ENCODE assay signal across 9 mouse cellular contexts in genomic region chr11:57819999-57820581, GRCm38 (mm10). TPM values are rescaled to one million over a fixed set of nuclear protein-coding genes. Genes with fewer than 3 reads are reported as not detected.
DNase-seq lines count a peak whose midpoint lies in the region; ATAC-seq and TF ChIP-seq lines count a peak whose summit lies in the region.
"Had no signal": no experiment of that assay in that cellular context is flagged by ENCODE, and none has a peak within 500 bp of the region (broad histone marks: within the 10 kb centered on the region; RNA-seq: fewer than 3 reads in every experiment).

No protein-coding gene starts in this region.

- H3K36me3 ChIP-seq in ES-E14 (ENCODE audit: control insufficient read depth, insufficient read depth, low read length, poor library complexity, severe bottlenecking), result no peaks in the 10 kb centered on the region
- no peaks in the 10 kb centered on the region for H3K36me3 ChIP-seq in forebrain, embryonic 11.5 days (ENCODE audit: control insufficient read depth, insufficient read depth, low read length)
- H3K36me3 ChIP-seq in heart, embryonic 15.5 days, result no peaks in the 10 kb centered on the region
- H3K36me3 ChIP-seq in lung, embryonic 14.5 days (ENCODE audit: insufficient read depth), result no peaks in the 10 kb centered on the region
- H3K36me3 ChIP-seq: liver, embryonic 15.5 days had no signal

- 26% methylated on average over 9 of the region's 9 CpGs for WGBS in forebrain, embryonic 11.5 days
- 24% methylated on average over 9 of the region's 9 CpGs for WGBS in heart, embryonic 15.5 days
- WGBS in lung, embryonic 14.5 days, result 27% methylated on average over 9 of the region's 9 CpGs

- peaks cover 2 to 3% of the 10 kb centered on the region in 2 experiments; a peak in 1 of 4 replicates for H3K4me1 ChIP-seq in ES-E14 (ENCODE audit: control insufficient read depth in 2 of 2, insufficient read depth in 2 of 2, low read length in 2 of 2, poor library complexity in 1 of 2)
- H3K4me1 ChIP-seq in forebrain, embryonic 11.5 days (replicated peaks; ENCODE audit: control insufficient read depth, insufficient read depth, low read length), result no peaks in the 10 kb centered on the region
- H3K4me1 ChIP-seq in heart, embryonic 15.5 days (replicated peaks), result peaks cover 5% of the 10 kb centered on the region
- H3K4me1 ChIP-seq in lung, embryonic 14.5 days (ENCODE audit: insufficient read depth), result no peaks in the 10 kb centered on the region

- no peak overlapping the region for H3K4me3 ChIP-seq in ES-E14 (ENCODE audit: insufficient read depth in 1 of 2, low read depth in 1 of 2, low read length in 2 of 2, poor library complexity in 1 of 2, severe bottlenecking in 1 of 2)
- no peak overlapping the region for H3K4me3 ChIP-seq in forebrain, embryonic 11.5 days (ENCODE audit: low read depth, low read length)
- no peak overlapping the region for H3K4me3 ChIP-seq in heart, embryonic 15.5 days
- H3K4me3 ChIP-seq in lung, embryonic 14.5 days (ENCODE audit: low read depth, low read length), result no peak overlapping the region
- H3K4me3 ChIP-seq: liver, embryonic 15.5 days had no signal

- H3K27me3 ChIP-seq in forebrain, embryonic 11.5 days (ENCODE audit: control insufficient read depth, insufficient read depth, low read length), result no peaks in the 10 kb centered on the region
- H3K27me3 ChIP-seq in heart, embryonic 15.5 days, result peaks cover 6% of the 10 kb centered on the region
- peaks cover 11% of the 10 kb centered on the region; the same call in 1 of the 2 replicates for H3K27me3 ChIP-seq in lung, embryonic 14.5 days (ENCODE audit: insufficient read depth, low read length)

- H3K9ac ChIP-seq in ES-E14 (ENCODE audit: insufficient read depth, low read depth, low read length, poor library complexity, severe bottlenecking), result no peak overlapping the region; the same call in 1 of the 2 replicates
- H3K9ac ChIP-seq in forebrain, embryonic 11.5 days (ENCODE audit: low read length), result no peak overlapping the region
- H3K9ac ChIP-seq in heart, embryonic 15.5 days, result no peak overlapping the region
- no peak overlapping the region for H3K9ac ChIP-seq in lung, embryonic 14.5 days
- H3K9ac ChIP-seq: liver, embryonic 15.5 days had no signal

- peak; percentile 93 for TF ChIP-seq CTCF in lung, embryonic 14.5 days (IDR thresholded peaks at IDR 0.05; ENCODE audit: low read depth)

- in situ Hi-C loops in ES-E14 (cut with MboI; ENCODE audit: low sequenced_read_pairs in 2 of 2, unreplicated experiment in 2 of 2), result loop anchor here (5.0 to 10.0 kb wide), 2 partner anchors 95 to 112 kb away; no protein-coding TSS in a partner anchor

- no peaks in the 10 kb centered on the region for H3K9me3 ChIP-seq in ES-E14 (ENCODE audit: control insufficient read depth, insufficient read depth, low read depth, low read length)
- no peaks in the 10 kb centered on the region for H3K9me3 ChIP-seq in forebrain, embryonic 11.5 days (ENCODE audit: control insufficient read depth, low read length)
- no peaks in the 10 kb centered on the region for H3K9me3 ChIP-seq in heart, embryonic 15.5 days (replicated peaks)
- H3K9me3 ChIP-seq in lung, embryonic 14.5 days (ENCODE audit: low read depth, low read length), result no peaks in the 10 kb centered on the region
- H3K9me3 ChIP-seq: liver, embryonic 15.5 days had no signal

- H3K4me2 ChIP-seq in forebrain, embryonic 11.5 days (ENCODE audit: low read depth, low read length, severe bottlenecking), result no peak overlapping the region
- no peak overlapping the region for H3K4me2 ChIP-seq in heart, embryonic 15.5 days
- no peak overlapping the region for H3K4me2 ChIP-seq in lung, embryonic 14.5 days
- H3K4me2 ChIP-seq: liver, embryonic 15.5 days had no signal

- no peak for DNase-seq in ES-E14 (ENCODE audit: low read depth, low spot score)
- peak; percentile 61 for DNase-seq in c-Kit-negative CD71-positive TER-119-positive erythroid progenitor cells, embryonic 14.5 days (ENCODE audit: low read depth, low spot score)
- DNase-seq in forebrain, embryonic 11.5 days (ENCODE audit: low spot score), result peak; percentile 92
- DNase-seq in layer of hippocampus, adult 11-12 months (ENCODE audit: low spot score), result peak; percentile 79
- DNase-seq in lung, embryonic 14.5 days, result peak; percentile 89
- peak; percentile 59 for DNase-seq in right cerebral cortex, adult 18-20 months
- DNase-seq in urinary bladder, adult 18-20 months (ENCODE audit: low spot score in 2 of 2), result peak; percentile 65 to 79

- ATAC-seq in forebrain, embryonic 11.5 days (replicated peaks; ENCODE audit: low FRiP score), result peak; percentile 44; the same call in 1 of the 2 replicates
- peak; percentile 60 for ATAC-seq in heart, embryonic 15.5 days (replicated peaks; ENCODE audit: insufficient number of reproducible peaks, insufficient read depth, low FRiP score, low read depth)
- peak; percentile 56 for ATAC-seq in lung, embryonic 14.5 days (ENCODE audit: insufficient read depth)

- no peak overlapping the region for H3K27ac ChIP-seq in ES-E14 (ENCODE audit: insufficient read depth, low read depth, low read length, poor library complexity, severe bottlenecking)
- no peak overlapping the region for H3K27ac ChIP-seq in forebrain, embryonic 11.5 days (ENCODE audit: low read depth, low read length)
- H3K27ac ChIP-seq in heart, embryonic 15.5 days, result no peak overlapping the region
- no peak overlapping the region for H3K27ac ChIP-seq in lung, embryonic 14.5 days (ENCODE audit: low read depth)
- H3K27ac ChIP-seq: liver, embryonic 15.5 days had no signal

TF ChIP-seq in ES-E14, 5 proteins besides CTCF, POLR2A, EP300 and RAD21:
- TF ChIP-seq MAFK (IDR thresholded peaks at IDR 0.05; ENCODE audit: insufficient read depth, low read depth, low read length) (no peak), ZC3H11A (IDR thresholded peaks at IDR 0.05; ENCODE audit: borderline replicate concordance, low read depth, low read length) (peak; percentile 38; the same call in 1 of the 2 replicates), CHD2 (IDR thresholded peaks at IDR 0.05; ENCODE audit: low read depth, low read length) (no peak), HCFC1 (IDR thresholded peaks at IDR 0.05; ENCODE audit: borderline replicate concordance, insufficient read depth, low read length) (no peak), ZNF384 (IDR thresholded peaks at IDR 0.05; ENCODE audit: low read depth, low read length) (no peak)
TF ChIP-seq in ES-E14: peak in this region for 1.

RNA-seq across cellular contexts. Expression of gene Hand1, which starts 12.5 kb away (rescaled TPM):
- total RNA-seq in ES-E14 (2012; rRNA removed), result 1.5 and 6.5 TPM in 2 replicates
- polyA plus RNA-seq in forebrain, embryonic 11.5 days (2014; fragmentation: Nextera tagmentation; extraction: Ambion mirVana), result not detected in 2 replicates
- polyA plus RNA-seq in heart, embryonic 15.5 days (2015; fragmentation: Nextera tagmentation; extraction: Ambion mirVana), result 11.4 and 13.9 TPM in 2 replicates
- not detected in 2 replicates for polyA plus RNA-seq in lung, embryonic 14.5 days (2014; fragmentation: Nextera tagmentation; extraction: Ambion mirVana)

RNA-seq across cellular contexts. Expression of gene Sap30l, which starts 18.7 kb away (rescaled TPM):
- 25.7 and 29.2 TPM in 2 replicates for total RNA-seq in ES-E14 (2012; rRNA removed)
- 14.1 and 15.8 TPM in 2 replicates for polyA plus RNA-seq in forebrain, embryonic 11.5 days (2014; fragmentation: Nextera tagmentation; extraction: Ambion mirVana)
- 8.9 and 10.0 TPM in 2 replicates for polyA plus RNA-seq in heart, embryonic 15.5 days (2015; fragmentation: Nextera tagmentation; extraction: Ambion mirVana)
- 15.9 and 16.7 TPM in 2 replicates for polyA plus RNA-seq in lung, embryonic 14.5 days (2014; fragmentation: Nextera tagmentation; extraction: Ambion mirVana)

Comparison
In these comparisons a context has a peak if more than half of its experiments do, and no peak if none do; other contexts are left out.
1. RNA of gene Hand1, which starts 12.5 kb away (polyA plus RNA-seq): 11.4 to 13.9 TPM in heart, embryonic 15.5 days; not detected in lung, embryonic 14.5 days and not detected in forebrain, embryonic 11.5 days; every median in the first group is over 10 times any median in the second.
2. Peak in every context shown above with its lines, with median percentiles within 50 percentile points of each other: ATAC-seq.